Mouse (Mus musculus): ENCODE measurements at regions not wholly inside any gene's neighbourhood (a gene's known extent, or its start where the extent isn't known, plus 50 kb on each side); places are given as distances from the start of the nearest gene placed in this dataset.

- DNase-seq (ENCODE audit: low spot score), result no peak
Observed at GRCm38 (mm10) chr14:55301996-55302395, 80.2 kb downstream of the Dhrs2 start.

GRCm38 (mm10) chr14:55313615-55314014 is 91.8 kb downstream of the Dhrs2 start:
- DNase-seq (ENCODE audit: low spot score), result no peak

- DNase-seq (ENCODE audit: low spot score), result no peak
Observed at GRCm38 (mm10) chr14:55323897-55324296, 102.1 kb downstream of the Dhrs2 start.

GRCm38 (mm10) chr14:55324335-55324734 is 102.5 kb downstream of the Dhrs2 start:
- no peak for DNase-seq (ENCODE audit: low spot score)

- DNase-seq (ENCODE audit: low spot score), result no peak
Observed at GRCm38 (mm10) chr14:55333812-55334211, 112.0 kb downstream of the Dhrs2 start.

GRCm38 (mm10) chr14:55334305-55334704 is 112.5 kb downstream of the Dhrs2 start:
- DNase-seq (ENCODE audit: low spot score), result no peak

- DNase-seq (ENCODE audit: low spot score), result no peak
Observed at GRCm38 (mm10) chr14:55335586-55335985, 113.8 kb downstream of the Dhrs2 start.

GRCm38 (mm10) chr14:55336451-55337195 is 114.8 kb downstream of the Dhrs2 start:
- DNase-seq (ENCODE audit: low spot score), result no peak

- DNase-seq (ENCODE audit: low spot score), result no peak
Observed at GRCm38 (mm10) chr14:55338010-55338409, 116.2 kb downstream of the Dhrs2 start.

GRCm38 (mm10) chr14:55338500-55338899 is 116.7 kb downstream of the Dhrs2 start:
- DNase-seq (ENCODE audit: low spot score), result no peak

GRCm38 (mm10) chr14:55339036-55339614 is 117.3 kb downstream of the Dhrs2 start:
- no peak for DNase-seq (ENCODE audit: low spot score)

GRCm38 (mm10) chr14:55343341-55343740 is 121.5 kb downstream of the Dhrs2 start:
- DNase-seq (ENCODE audit: low spot score), result no peak

- no peak for DNase-seq (ENCODE audit: low spot score)
Observed at GRCm38 (mm10) chr14:55343914-55344313, 122.1 kb downstream of the Dhrs2 start.

GRCm38 (mm10) chr14:55345091-55345490 is 123.3 kb downstream of the Dhrs2 start:
- DNase-seq (ENCODE audit: low spot score), result no peak

GRCm38 (mm10) chr14:55348098-55348497 is 126.3 kb downstream of the Dhrs2 start:
- DNase-seq (ENCODE audit: low spot score), result no peak

- no peak for DNase-seq (ENCODE audit: low spot score)
Observed at GRCm38 (mm10) chr14:55357258-55357657, 121.3 kb upstream of the Dhrs4 start.

GRCm38 (mm10) chr14:55358429-55358828 is 120.1 kb upstream of the Dhrs4 start:
- no peak for DNase-seq (ENCODE audit: low spot score)

- DNase-seq (ENCODE audit: low spot score), result no peak
Observed at GRCm38 (mm10) chr14:55362316-55362715, 116.2 kb upstream of the Dhrs4 start.

GRCm38 (mm10) chr14:55362757-55363156 is 115.8 kb upstream of the Dhrs4 start:
- DNase-seq (ENCODE audit: low spot score), result no peak

GRCm38 (mm10) chr14:55370384-55370783 is 108.2 kb upstream of the Dhrs4 start:
- no peak for DNase-seq (ENCODE audit: low spot score)

- DNase-seq (ENCODE audit: low spot score), result no peak
Observed at GRCm38 (mm10) chr14:55372960-55373359, 105.6 kb upstream of the Dhrs4 start.

- DNase-seq (ENCODE audit: low spot score), result peak; percentile 4
Observed at GRCm38 (mm10) chr14:55386773-55387172, 91.8 kb upstream of the Dhrs4 start.

GRCm38 (mm10) chr14:55387378-55387777 is 91.2 kb upstream of the Dhrs4 start:
- DNase-seq (ENCODE audit: low spot score), result no peak

GRCm38 (mm10) chr14:55392390-55392789 is 86.2 kb upstream of the Dhrs4 start:
- DNase-seq (ENCODE audit: low spot score), result no peak

Measured in urinary bladder, postnatal 25 days (tissue).